Mouse (Mus musculus) left cerebral cortex, adult 18-20 months (tissue): ENCODE results near the gene Anapc16. TPM values are rescaled to one million over a fixed set of nuclear protein-coding genes. Genes with fewer than 3 reads are reported as not detected.

Source experiments
- DNase-seq, 2 experiments: peaks; one replicate each; pipeline ENCODE4 v3.0.0; 2021 to 2022; ENCODE audit warnings: low spot score in 2 of 2, mixed read lengths in 1 of 2
- total RNA-seq, 2 experiments: library from RNA; stranded (reverse); gene quantifications; 2 replicates each; pipeline ENCODE4 v1.2.3; 2021

Anapc16 gene
- total RNA-seq, 2 experiments from 2014 or later, result 60.4 to 60.9 TPM

DNA sequence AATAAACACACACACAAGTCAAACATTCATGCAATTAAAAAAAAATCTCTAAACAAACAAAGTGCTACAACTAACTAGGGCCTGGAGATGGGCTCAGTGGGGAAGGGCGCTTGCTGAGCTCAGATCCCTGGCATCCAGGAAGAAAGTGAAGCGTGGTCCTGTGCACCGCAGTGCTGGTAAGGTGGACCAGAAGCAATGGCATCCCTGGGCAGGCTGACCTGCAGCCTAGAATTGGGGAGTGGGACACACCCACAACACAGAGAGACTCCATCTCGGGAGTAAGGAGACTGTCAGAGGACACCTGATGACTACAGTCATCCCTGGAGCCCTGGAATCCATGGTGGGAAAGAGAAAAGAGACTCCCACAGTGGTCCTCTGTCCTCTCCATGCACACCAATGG lies 29.5 kb downstream of the Anapc16 start:
- no peak for DNase-seq

DNA sequence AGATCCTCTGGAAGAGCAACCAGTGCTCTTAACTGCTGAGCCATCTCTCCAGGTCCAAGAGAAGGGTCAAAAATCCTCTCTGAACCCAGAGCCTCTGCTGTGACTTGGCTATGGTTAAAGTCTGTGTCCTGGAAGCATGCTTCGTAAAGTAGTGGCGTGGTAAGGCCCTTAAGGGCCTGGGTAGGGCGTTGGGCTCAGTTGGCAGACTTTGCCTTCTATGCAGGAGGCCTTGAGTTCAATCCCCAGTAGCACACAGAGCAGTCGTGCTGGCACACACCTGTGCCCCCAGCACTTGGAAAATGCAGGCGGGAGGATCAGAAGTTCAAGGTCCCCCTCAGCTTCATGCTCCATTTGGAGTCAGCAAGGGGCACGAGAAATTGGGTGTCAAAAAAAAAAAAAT lies 29.9 kb downstream of the Anapc16 start:
- DNase-seq, result no peak

DNA sequence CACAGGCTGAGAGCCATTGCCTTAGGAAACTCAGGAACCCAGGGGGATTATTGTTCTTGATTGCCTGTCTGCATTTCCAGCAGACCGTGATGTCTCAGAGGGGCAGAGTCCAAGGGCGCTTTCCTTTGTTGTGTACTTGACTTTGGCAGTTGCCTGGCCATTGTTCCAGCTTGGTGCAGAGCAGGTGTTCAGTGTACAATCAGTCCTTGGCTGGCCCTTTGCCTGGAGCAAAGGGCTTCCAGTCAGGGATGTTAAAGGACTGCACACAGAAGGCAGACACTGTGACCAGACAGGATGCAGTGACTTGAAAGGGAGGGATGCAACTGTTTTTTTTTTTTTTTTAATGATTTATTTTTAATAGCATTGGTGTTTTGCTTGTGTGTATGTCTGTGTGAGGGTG lies 30.4 kb downstream of the Anapc16 start:
- DNase-seq, result no peak

DNA sequence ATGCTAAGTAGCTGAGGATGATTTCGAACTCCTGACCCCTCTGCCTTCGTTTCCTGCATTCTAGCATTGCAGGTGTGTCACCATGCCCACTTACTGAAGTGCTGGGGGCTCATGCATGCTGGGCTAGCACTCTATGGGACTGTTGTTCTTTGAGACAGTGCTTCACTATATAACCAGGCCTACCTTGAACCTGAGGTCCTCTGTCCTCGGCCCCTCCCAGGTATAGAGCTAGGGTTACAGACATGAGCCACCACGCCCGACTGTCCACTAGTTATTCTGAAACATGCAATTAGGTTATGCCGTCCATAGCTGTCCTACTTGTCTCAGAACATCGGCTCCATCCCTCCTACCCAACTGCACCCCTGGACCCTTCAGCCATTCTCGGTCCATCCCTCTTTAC lies 31.1 kb downstream of the Anapc16 start:
- DNase-seq, result no peak

DNA sequence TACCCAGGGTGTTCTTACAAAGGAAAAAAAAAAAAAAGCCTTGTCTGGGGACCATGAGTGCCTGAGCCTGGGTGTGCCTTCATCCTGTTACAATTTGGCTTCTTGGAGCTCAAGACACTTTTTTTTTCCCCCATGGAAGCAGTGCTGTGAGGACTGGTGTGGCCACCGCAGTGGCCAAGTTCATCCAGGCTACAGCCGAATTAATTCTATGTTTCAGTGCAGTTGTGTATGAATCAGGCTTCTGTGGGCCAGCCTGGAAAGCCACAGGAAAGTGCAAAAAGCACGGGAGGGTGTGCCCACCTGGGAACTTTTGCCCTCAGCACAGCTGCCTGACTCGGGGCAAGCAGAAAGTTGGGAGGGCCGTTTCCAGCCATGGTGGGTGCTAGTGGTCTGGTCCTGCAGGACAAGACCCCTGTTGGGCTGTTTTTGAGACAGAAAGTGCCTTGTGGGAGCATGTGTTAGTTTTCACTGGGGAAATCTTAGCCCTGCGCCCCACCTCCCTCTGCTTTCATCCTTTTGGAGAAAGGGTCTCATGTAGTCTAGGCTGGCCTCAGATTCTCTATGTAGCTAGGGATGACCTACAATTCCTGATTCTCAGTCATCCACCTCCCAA lies 32.4 kb downstream of the Anapc16 start:
- DNase-seq, result no peak

DNA sequence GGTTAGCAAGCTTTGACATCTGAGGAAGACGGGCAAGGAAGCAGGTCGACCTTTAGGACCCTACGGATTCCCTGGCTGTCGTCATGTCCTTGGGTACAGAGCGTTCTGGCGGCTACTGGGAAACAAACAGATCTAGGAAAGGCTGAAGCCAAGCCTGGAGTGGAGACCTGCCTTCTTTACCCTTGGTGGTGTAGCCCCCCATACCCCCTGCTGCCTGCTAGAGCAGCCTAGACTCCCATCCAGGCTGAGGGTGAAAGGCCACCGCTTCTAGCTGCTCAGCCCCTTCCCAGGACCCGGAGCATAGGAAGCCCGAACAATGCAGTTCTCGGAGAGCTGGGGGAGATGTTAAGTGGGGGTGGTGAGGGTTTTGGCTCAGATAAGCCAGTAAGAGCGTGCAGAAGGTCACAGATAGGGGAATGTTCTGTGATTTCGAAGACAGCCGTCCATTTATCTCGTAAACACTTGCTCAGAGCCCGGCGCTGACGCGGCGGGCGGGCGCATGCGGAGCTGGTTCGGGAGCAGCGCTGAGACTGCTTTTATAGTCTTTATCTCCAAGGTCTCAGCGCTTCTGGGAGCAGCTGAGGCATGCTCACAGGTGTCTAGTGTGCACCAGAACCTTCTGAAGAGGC lies 33.0 kb downstream of the Anapc16 start:
- DNase-seq, result peak; percentile 78 to 80

DNA sequence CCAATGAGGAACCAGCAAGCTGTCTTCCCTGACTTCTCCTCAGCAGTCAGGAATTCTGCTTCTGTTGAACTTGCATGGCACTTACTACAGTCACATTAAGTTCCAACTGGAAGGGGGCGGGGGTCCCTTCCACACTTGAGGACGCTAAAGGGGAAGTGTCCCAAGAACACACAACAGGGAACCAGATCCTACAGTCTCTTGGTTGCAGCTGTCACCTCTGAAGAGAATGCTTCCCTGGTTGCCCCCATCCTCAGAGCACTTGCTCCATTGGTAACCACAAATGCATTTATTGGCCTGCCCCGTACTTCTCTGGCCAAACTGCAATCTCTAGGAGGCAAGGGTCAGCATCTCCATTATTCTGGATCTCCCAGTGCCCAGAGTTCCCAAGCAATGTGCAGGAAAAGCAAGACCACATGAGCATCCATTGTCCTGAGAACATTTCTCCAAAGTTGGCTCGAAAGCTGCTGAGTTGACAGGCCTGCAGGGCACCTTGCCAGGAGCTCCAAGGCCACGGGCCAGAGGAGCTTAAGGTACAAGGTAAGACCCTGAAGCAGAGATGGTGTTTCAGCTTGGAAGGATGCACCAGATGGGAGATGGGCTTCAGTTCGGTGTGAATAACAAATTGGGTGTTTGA lies 35.5 kb downstream of the Anapc16 start:
- DNase-seq, result no peak

DNA sequence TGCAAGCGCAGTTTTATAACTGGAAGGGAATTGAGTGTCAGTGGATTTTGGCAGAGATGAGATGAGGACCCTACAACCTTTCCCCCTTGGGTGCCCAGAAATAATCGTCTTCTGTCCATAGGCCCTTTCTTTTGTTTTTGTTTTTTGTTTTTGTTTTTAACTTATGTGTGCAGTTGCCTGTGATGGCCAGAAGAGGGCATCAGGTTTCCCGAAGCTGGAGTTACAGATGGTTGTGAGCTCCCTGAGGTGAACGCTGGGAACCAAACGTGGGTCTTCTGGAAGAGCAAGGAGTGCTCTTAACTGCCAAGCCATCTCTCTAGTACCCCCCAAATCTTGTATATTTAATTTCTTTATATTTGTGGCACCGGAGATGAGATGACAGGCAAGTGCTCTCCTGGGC lies 36.2 kb downstream of the Anapc16 start:
- no peak for DNase-seq

DNA sequence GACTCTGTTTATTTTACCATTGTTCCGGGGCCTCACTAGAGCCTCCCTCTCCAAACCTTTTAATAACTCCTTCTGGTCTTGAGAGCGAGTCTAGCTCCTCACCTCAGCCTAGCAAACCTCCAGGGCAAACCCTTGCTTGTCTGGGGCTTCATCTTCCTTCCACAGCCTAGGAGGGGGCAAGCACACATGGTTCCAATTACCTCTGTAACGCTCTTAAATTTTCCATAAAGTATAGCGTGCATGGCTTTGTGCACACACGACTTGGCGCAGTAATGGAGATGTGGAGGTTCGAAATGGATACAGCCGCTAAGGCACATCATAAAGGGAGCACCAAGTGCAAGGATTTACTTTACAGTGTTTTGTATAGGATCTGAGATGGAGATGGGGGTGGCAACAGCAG lies 37.1 kb downstream of the Anapc16 start:
- DNase-seq, result no peak

DNA sequence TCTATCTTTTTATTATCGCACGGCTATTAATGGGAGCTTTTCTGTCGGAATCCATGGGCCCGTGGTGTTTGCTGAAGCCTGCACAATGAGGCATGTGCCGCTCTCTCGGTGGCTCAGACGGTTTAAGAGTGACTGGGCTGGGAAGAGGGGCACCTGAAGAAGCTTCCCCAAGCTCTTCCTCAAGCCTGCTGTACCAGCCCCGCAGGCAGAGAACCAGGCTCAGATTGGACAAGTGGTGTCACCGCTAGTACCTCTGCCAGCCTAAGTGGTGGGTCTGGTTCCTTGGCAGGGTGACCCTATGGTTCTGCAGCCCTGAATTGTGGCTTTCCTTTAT lies 37.6 kb downstream of the Anapc16 start:
- DNase-seq, result no peak

DNA sequence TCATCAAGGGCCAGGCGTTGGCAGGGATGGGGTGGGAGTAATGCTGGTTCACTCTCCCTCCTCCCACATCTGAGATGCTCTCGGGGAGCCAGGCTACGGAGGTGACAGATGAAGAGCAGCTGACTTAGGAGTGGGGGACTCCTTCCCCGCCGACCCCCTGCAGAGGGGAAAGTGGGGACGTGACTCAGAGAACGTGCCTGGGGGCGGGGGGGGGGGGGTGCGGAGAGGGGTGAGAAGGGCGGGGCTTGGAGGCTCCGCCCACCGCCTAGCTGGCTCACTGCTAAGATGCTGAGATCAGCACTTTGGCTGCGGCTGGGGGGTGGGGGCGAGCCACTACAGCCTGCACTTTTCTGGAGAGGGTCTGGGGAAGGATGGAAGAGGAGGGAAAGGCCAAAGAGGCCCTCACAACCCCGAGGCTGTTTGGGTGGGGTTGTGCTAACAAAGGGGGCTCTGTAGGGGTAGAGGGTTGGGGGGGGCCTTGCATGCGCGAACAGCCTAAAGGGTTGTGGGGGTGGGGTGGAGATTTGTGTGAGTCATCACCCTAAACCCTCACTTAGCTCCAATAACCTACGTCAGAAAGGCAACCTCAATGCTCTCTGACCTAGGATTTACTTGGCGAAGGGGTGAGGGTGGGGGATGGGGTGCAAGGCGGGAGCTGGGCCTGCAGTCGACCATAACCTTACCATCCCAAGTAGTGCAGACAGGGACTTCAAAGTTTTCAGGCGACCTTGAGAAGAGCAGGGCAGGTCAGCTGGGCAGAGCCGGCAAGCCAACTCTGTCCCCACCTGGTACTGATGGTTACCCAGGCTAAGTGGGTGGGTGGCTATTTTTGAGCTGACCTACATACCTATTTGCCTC lies 38.2 kb downstream of the Anapc16 start:
- DNase-seq, result no peak

DNA sequence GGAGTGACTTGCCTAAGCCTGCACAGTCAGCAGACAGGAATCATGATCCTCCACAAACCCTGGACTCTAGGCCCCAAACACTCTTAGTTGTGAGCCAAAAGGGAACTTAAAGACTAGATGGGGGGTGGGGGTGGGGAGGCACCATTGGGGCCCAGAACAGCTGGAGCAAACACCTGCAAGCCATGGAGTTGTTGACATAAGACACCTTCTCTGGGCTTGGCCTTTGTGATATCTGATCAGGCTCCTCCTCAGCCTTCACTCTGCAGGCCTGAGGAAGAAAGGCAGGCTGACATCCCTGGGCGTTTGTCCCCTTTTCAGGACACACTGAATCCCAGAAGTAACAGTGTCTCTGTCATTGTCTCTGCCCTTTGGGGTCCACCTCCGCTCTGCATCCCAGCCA lies 39.3 kb downstream of the Anapc16 start:
- no peak for DNase-seq

DNA sequence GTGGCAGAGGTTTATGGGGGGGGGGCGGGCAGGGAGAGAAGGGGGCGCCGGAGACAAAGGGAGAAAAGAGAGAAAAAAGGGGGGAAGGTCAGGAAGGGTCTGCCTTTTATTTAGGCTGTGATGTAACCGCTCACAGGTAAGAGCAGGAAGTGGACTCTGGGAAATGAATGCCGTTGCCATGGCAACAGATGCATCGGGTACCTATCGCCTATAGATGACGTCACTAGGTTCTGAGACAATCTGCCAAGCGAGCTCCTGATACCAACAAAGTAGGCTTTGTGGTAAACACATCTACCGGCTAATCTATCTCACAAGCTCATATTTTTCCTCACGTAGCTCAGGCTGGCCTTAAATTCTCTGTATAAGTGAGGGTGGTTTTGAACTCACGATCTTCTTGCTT lies 43.4 kb downstream of the Anapc16 start:
- no peak for DNase-seq

DNA sequence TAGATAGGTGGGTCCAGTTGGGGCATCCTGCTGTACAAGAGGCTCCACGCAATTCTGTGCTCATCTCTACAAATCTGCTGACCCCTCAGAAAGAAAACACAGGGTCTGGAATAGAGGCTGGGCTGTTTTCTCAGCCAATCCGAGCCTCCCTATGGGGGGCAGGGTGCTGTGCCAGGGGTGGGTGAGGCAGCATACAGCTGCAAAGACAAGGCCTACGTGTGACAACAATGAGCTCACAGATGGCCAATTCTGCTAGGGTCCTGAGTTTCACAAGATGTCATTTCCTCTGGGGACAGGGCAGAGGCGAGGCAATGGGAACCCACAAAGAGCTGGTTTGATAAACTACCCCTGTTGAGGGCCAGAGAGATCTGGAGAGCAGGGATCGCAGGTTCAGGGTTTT lies 44.5 kb downstream of the Anapc16 start:
- no peak for DNase-seq

DNA sequence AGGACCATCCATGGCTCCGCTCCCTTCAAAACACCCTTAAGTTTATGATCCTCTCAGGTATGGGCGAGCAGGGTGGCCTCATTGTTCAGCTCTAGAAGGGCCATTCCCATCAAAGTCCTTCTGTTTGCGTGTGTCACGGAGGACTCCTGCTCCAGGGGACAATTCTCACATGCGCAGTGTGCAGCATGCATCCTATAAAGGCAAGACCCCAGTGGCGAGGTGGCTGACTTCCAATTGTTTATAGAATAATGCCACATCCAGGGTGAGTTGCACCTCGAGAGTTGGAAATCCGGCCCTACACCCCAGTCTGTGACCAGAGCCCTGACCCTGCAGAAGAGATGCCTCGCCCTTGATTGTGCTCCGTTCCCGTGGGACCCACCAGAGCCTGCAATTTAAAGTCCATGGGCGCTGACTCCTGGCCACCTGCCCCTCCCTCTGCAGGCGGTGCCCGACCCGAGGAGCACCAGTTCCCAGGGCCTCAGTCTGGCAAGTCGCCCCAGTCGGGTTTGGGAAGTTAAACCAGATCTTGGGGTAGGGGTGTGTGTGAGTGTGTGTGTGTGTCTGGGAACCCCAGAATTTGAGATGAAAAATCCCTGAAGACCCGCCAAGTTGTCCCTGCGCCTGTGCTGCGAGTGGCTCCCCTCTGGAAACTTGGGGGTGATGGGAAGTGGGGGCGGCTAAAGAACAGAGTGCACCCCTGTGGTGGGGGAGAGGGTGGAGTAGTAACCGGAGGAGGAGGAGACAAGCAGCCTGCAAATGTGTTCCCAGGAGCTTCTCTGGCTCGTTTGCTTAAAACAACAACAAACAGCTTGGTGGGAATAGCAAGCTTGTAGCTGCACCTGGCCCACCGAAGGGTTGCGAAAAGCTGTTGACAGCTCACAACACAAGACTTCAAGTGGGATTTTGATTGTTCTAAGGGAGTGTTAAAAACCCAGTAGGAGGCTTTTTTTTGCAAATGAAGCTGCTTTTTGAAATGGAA lies 45.5 kb downstream of the Anapc16 start:
- DNase-seq, result peak; percentile 42 to 60

DNA sequence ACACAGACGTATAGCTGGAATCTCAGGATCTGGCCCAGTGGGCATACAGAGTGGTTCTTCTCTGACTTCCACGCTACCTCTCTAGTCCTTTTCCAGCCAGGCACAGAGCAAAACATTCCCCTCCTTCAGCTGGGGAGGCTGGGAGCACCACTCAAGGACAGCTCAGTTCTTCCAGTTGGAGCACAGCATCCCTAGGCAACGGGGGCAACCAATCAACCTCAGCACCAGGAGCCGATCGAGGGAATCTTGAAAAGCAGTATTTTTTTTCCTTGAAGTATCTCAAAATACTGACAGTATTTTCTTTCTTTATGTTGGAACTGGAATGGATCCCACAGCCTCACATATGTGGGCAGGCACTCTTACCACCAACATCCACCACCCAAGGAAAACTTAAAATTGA lies 46.3 kb downstream of the Anapc16 start:
- DNase-seq, result peak in 1 of 2 experiments; percentile 38

DNA sequence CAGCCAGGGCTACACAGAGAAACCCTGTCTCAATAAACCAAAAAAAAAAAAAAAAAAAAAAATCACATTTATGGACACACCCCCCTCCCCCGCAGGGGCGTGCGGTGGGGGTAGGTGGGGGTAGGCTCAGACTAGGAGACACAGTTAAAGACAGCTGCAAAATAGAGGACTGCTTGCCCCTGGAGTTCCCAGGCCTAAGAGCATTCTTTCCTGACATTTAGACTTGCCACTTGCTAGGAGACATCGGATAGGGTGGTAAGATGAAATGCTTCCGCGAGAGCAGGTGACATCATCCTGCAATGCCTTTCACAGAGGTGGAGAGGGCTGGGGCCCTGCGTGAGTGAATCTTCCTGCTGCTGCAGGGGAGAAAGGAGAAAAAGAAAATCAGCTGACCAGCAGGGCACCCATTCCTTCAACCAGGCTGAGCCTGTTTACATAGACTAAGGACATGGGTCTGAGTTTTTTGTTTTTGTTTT lies 49.3 kb downstream of the Anapc16 start:
- DNase-seq, result no peak

DNA sequence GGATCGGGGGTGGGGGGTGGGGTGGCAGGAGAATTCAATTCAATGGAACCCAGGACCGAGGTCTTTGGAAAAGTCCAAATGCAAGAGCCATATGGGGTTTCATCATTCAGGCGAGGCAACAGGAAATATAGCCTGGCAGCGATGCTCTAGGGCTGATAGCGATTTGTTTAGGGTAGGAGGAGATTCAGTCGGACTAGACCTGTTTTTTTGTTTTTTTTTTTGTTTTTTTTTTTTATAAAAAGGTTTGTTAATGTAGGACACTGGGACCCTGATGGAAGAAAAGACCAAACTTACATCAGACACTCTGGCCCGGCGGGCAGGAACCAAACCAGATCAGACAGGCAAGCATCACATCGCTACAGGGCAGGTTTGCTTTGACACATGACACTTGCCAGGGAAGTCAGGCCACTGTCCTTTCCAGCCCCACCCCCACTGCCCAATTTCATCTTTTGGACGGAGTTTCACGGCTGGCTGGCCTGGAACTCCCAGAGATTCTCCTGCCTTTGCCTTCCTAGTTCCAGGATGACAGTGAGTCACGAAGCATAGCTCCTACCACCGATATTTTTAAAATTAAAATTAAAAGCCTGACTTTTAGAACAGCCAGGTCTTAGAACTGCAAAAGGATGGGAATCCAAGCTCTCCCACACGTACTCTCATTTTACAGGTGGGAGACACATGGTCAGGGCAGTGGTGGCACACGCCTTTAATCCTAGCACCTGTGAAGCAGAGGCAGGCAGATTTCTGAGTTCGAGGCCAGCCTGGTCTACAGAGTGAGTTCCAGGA lies 50.0 kb downstream of the Anapc16 start:
- no peak for DNase-seq

DNA sequence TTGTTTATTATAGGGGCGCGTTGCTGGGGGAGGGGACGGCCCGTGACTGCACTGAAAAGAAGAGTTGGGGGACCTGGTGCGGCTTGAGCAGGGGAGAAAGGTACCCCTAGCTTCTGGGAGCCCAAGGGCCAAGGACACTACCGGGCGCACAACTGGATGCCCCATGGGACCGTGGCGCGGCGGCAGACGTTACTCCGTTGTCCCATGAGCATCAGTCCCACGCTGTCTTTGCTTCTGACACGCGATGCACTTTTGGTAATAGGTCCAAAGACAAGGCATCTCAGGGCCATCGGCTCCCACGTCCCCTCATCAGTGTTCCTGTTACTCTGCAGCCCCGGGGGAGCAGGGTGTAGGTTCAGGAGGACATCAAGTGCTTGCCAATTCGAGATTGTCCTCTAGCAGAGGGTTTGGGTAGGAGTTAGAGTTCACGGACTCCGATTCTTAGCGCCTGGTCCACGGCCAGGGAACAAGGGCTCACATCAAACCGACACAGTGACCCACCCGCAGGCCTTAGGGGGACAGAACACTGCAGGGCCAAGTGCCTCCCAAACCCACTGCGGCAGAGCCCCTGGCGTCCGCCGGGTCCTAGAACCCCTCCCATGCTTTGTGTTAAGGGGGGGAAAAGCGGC lies 50.7 kb downstream of the Anapc16 start:
- DNase-seq, result peak in 1 of 2 experiments; percentile 62
